Mouse (Mus musculus) brain, embryonic 14.5 days (tissue): ENCODE data around the gene Golga1.

ENCODE experiments used
- CTCF ChIP-seq: fragments of 200-500 bp; IDR thresholded peaks from 2 replicates; pipeline ENCODE4 v1.5.1; 2012; ENCODE audit warnings: inconsistent platforms, mild to moderate bottlenecking, moderate library complexity, borderline replicate concordance; ENCODE audit not compliant: insufficient read depth, insufficient read length; ENCODE audit errors: extremely low read depth
- POLR2A ChIP-seq: fragments of 200-500 bp; IDR thresholded peaks from 2 replicates; pipeline ENCODE4 v1.6.1; 2012; ENCODE audit warnings: mild to moderate bottlenecking, inconsistent platforms, borderline replicate concordance; ENCODE audit not compliant: poor library complexity, insufficient read depth, insufficient read length, severe bottlenecking; ENCODE audit errors: extremely low read depth

DNA sequence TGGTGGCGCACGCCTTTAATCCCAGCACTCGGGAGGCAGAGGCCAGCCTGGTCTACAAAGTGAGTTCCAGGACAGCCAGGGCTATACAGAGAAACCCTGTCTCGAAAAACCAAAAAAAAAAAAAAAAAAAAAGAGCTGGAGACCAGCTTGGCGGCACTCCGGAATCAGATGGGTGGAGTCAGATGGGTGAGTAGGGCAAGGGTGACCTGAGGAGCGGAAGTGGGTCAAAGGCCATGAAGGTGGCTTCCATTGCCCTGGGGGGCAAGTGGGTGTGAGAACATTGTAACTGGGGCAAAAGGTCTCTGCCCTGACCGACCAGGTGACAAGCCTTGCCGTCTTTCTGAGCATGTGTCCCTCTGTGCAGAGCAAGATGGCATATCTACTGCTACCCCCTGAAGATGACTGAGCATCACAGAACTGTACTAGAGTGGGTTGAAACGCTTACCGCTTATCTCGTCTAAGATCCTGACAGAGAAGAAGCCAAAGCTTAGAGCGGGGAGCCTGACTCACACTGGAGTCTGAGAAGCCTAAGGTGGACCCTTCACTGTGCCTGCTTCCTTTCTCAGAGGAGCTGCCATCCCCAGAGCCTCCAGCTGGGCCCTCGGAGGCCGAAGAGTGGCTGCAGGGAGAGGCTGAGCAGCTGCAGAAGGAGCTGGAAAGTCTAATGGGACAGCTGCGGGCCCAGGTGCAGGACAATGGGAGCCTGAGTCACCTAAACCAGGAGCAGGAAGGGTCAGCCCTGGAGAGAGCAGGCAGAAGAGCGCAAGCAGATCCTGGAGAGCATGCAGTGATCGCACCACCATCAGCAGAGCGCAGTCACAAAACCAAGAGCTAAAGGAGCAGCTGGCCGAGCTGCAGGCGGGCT lies 89.2 kb downstream of the Golga1 start:
- TF ChIP-seq CTCF (no peak), POLR2A (no peak)
